Mouse (Mus musculus) liver, adult 2 months (tissue): ENCODE measurements at regions not wholly inside any gene's neighbourhood (a gene's known extent, or its start where the extent isn't known, plus 50 kb on each side); places are given as distances from the start of the nearest gene placed in this dataset.

ENCODE experiments used
- CTCF ChIP-seq: fragments of 200-500 bp; IDR thresholded peaks from 2 replicates; pipeline ENCODE4 v1.5.1; 2011; ENCODE audit warnings: low read depth, low read length, control low read depth
- POLR2A ChIP-seq: fragments of 200-500 bp; IDR thresholded peaks from 2 replicates; pipeline ENCODE4 v1.6.1; 2011; ENCODE audit warnings: low read length, control low read depth; ENCODE audit not compliant: insufficient read depth; ENCODE audit errors: extremely low read depth

- no peak for TF ChIP-seq CTCF
- TF ChIP-seq POLR2A, result no peak
Observed at GRCm38 (mm10) chr3:48075306-48075705, 1627.3 kb upstream of the Pabpc4l start.
